Mouse (Mus musculus): ENCODE results near the gene Cinp. TPM values are rescaled to one million over a fixed set of nuclear protein-coding genes. Genes with fewer than 3 reads are reported as not detected.
A peak's percentile ranks its signal among the peaks of the same experiment; 100 is the strongest.

Cinp gene
- polyA plus RNA-seq, 2 experiments = 42.9 to 68.2 TPM

DNA sequence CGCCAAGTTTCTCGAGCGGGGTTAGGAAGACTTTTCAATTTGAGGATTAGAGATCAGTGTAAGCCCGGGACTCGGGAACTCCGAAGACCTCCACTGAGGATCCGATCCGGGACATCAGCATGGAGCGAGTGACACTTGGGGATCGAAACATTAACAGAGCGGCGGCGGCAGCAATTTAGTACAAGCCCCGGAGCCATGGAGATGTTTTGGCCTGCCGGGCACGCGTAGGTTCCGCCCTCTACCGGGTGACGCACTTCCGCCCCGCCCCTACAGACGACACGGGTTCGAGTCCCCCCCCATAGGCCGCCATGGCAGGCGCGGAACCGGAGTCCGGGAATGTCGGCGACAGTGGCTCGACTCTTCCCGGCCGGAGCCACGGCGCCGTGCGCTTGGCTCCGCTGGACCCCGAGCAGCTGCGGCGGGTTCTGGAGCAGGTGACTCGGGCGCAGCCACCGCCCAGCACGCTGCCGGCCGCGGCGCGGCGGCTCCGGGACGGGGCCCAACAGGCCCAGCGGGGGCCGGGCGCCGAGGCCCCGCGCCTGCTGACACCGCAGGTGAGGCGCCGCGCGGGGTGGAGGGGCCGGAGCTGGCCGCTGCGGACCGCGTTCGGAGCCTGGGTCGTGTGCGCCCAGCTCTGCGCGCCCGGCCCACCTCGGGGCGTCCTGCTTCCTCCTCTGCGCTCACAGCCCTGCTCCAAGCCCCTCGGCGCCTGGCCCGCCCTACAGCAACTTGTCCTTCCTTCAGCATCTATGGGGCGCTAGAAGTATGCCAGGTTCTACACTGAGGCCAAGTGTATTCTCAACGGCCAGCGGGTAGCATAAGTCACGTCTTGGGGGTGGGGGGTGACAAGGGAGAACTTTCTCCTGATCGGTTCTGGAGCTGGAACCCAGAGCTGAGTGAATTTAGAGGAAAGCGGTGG is 38.7 kb downstream of the Cinp start, which contains the start of gene Zfp839:
Gene Zfp839 (plus strand): TSS at position 244 of the 919 bp plus-strand sequence.
- peak in 1 of 3 experiments; percentile 56 for DNase-seq (ENCODE audit: low read depth in 3 of 3, low spot score in 3 of 3)
- Histone ChIP-seq H3K4me1 (replicated peaks; ENCODE audit: control insufficient read depth in 2 of 2, insufficient read depth in 2 of 2, low read length in 1 of 2) (peaks cover 21 to 26% of the 10 kb centered on the region in 2 experiments), H3K4me3 (ENCODE audit: insufficient read depth in 1 of 2, low read depth in 2 of 2, low read length in 2 of 2) (peak within 1 kb of the TSS; percentile 81 to 89), H3K9ac (replicated peaks) (peak within 1 kb of the TSS; percentile 83), H3K9me3 (ENCODE audit: control insufficient read depth, low read length) (no peaks in the 10 kb centered on the region), H3K27ac (peak within 1 kb of the TSS; percentile 3), H3K36me3 (replicated peaks; ENCODE audit: control insufficient read depth, insufficient read depth, low read depth) (no peaks in the 10 kb centered on the region), H3K4me2 (ENCODE audit: low read depth) (peak within 1 kb of the TSS; percentile 65), H3K27me3 (ENCODE audit: control insufficient read depth, insufficient read depth, low read length) (no peaks in the 10 kb centered on the region)
- TF ChIP-seq CTCF (IDR thresholded peaks at IDR 0.05; ENCODE audit: low read depth) = 0 out of 2 replicates have a peak, but pooled peaks have one; percentile 9
- TF ChIP-seq EP300 (IDR thresholded peaks at IDR 0.05; ENCODE audit: low read depth) = no peak
- peak; percentile 68 for ATAC-seq (ENCODE audit: insufficient read depth)
- under 1% methylated on average over 89 of the region's 89 CpGs for WGBS (ENCODE audit: insufficient replicate concordance)

DNA sequence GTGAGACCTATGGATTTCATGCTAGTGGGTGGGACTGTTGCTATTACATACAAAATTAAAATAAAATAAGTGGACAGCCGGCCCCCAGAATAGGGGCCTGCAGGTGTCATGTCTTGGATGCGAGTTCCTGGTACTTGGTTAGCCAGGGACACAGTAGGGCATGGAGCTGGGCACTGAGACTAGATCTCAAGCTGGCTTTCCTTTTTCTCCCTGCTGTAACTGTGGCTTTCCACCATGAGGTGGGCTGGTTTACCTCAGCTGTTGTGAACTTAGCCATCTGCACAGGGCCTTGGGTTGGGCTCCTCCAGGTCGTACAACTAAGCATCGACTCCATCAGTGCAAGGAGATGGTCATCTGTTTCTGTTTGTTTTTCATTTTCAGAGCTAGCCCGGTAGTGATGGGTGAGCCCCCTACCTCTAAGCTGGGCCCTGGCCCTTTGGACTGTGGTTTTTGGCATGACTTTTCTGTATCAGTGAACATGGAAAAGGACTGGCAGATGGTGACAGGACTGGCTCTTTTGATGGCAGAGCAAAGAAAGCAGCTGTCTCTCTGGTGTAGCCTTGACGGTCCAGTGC is 42.7 kb downstream of the Cinp start:
- 76% methylated on average over 6 of the region's 6 CpGs for WGBS (ENCODE audit: insufficient replicate concordance)
- H3K4me3 ChIP-seq (ENCODE audit: insufficient read depth in 1 of 2, low read depth in 2 of 2, low read length in 2 of 2) = peak overlapping the region; percentile 62 to 68

DNA sequence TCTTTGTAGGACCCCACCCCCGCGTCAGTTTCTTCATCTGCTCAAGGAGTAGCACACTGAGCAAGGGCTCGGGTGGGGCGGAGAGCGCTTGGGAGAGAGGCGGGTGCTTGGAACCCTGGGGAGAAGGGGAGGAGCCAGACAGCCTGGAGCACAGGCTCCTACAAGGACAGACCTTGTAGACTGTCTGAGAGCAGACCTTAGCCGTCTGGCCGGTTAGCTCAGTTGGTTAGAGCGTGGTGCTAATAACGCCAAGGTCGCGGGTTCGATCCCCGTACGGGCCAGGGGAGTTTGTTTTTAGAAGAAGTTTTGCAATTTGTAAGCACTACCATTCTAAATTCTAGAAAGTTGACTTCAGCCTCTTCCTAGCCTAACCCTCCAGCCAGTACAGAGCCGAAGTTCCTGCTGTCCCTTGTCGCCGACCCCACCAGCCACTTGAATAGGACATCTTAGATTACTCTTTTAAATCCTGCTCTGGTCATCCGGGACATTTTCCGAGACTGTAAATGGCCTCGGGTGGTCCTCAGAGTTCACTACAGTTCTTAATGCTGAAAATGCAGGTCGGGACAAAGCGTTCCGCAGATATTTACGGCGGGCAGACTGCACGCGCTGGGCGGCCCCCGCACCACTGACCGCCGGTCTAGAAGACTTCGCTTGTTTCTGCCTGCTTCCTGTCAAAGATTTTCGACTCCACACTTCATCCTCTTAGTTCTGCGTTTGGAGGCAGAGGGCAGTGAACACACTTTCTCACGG is 43.6 kb downstream of the Cinp start:
- Histone ChIP-seq H3K27ac (peak overlapping the region; percentile 59), H3K4me3 (ENCODE audit: insufficient read depth in 1 of 2, low read depth in 2 of 2, low read length in 2 of 2) (peak overlapping the region; percentile 62 to 68), H3K4me1 (replicated peaks; ENCODE audit: control insufficient read depth in 2 of 2, insufficient read depth in 2 of 2, low read length in 1 of 2) (peaks cover 9% of the 10 kb centered on the region in 2 experiments), H3K36me3 (replicated peaks; ENCODE audit: control insufficient read depth, insufficient read depth, low read depth) (no peaks in the 10 kb centered on the region), H3K27me3 (ENCODE audit: control insufficient read depth, insufficient read depth, low read length) (no peaks in the 10 kb centered on the region), H3K4me2 (ENCODE audit: low read depth) (peak overlapping the region; percentile 99), H3K9me3 (ENCODE audit: control insufficient read depth, low read length) (no peaks in the 10 kb centered on the region), H3K9ac (replicated peaks) (peak overlapping the region; percentile 75)
- DNase-seq (ENCODE audit: low read depth in 3 of 3, low spot score in 3 of 3) (peak; percentile 92 to 94 (median 92)), ATAC-seq (ENCODE audit: insufficient read depth) (peak; percentile 90)
- WGBS (ENCODE audit: insufficient replicate concordance) = under 1% methylated on average over 36 of the region's 36 CpGs
- TF ChIP-seq EP300 (IDR thresholded peaks at IDR 0.05; ENCODE audit: low read depth) (peak; percentile 33; the same call in 1 of the 2 replicates), CTCF (IDR thresholded peaks at IDR 0.05; ENCODE audit: low read depth) (no peak)

More for the DNA sequence above, 42.7 kb downstream of the Cinp start:
- Histone ChIP-seq H3K4me1 (replicated peaks; ENCODE audit: control insufficient read depth in 2 of 2, insufficient read depth in 2 of 2, low read length in 1 of 2) (peaks cover 13 to 16% of the 10 kb centered on the region in 2 experiments), H3K27ac (no peak overlapping the region), H3K9ac (replicated peaks) (peak overlapping the region; percentile 71), H3K4me2 (ENCODE audit: low read depth) (peak overlapping the region; percentile 99), H3K27me3 (ENCODE audit: control insufficient read depth, insufficient read depth, low read length) (no peaks in the 10 kb centered on the region), H3K36me3 (replicated peaks; ENCODE audit: control insufficient read depth, insufficient read depth, low read depth) (no peaks in the 10 kb centered on the region), H3K9me3 (ENCODE audit: control insufficient read depth, low read length) (no peaks in the 10 kb centered on the region)
- no peak for TF ChIP-seq CTCF (IDR thresholded peaks at IDR 0.05; ENCODE audit: low read depth)
- no peak for TF ChIP-seq EP300 (IDR thresholded peaks at IDR 0.05; ENCODE audit: low read depth)
- no peak for DNase-seq (ENCODE audit: low read depth in 3 of 3, low spot score in 3 of 3)
- ATAC-seq (ENCODE audit: insufficient read depth) = no peak

DNA sequence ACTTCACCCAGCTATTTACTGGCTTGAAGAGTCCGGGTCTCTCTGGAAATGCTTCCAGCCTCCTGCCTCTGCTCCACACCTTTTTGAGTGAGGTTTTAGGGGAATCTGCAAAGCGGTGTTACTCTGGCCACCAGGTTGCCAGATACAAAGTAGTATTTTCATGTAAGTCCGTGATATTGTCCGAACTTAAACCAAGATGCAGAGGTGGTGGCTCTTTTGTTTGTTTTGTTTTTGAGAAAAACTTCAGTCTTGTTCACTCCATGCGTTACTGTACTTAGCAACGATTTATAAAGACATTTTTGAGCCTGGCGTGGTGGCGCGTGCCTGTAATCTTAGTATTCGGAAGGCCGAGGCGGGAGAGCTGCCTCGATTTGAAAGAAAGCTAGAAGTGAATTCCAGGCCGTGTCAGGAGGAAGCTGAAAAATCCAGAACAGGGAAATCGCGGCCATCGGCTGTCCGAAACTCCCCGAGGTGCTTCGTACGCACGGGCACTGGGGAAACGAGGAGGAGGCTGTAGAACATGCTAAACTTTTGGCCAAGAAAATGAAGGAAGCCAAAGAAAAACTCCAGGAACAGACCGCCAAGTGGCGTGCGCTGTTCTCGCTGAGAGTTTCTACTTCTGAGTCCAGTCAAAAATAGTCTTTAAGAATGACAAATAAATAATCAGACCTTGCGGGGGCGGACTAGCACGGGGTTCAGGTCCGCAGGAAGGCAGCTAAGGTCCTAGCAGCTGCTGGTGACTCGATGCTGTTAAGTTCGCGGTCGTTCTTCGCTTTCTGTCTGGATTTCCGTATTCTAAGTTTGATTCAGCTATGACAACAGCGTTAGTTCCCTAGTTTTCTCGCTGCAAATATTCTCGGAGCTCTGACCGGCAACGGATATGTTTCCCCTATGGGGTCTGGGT is 44.5 kb downstream of the Cinp start:
- Histone ChIP-seq H3K27ac (peak overlapping the region; percentile 53), H3K4me3 (ENCODE audit: insufficient read depth in 1 of 2, low read depth in 2 of 2, low read length in 2 of 2) (peak overlapping the region; percentile 62 to 68), H3K9ac (replicated peaks) (peak overlapping the region; percentile 75), H3K9me3 (ENCODE audit: control insufficient read depth, low read length) (no peaks in the 10 kb centered on the region), H3K4me1 (replicated peaks; ENCODE audit: control insufficient read depth in 2 of 2, insufficient read depth in 2 of 2, low read length in 1 of 2) (peaks cover 7 to 9% of the 10 kb centered on the region in 2 experiments), H3K27me3 (ENCODE audit: control insufficient read depth, insufficient read depth, low read length) (peaks cover 6% of the 10 kb centered on the region), H3K36me3 (replicated peaks; ENCODE audit: control insufficient read depth, insufficient read depth, low read depth) (no peaks in the 10 kb centered on the region), H3K4me2 (ENCODE audit: low read depth) (peak overlapping the region; percentile 99)
- TF ChIP-seq EP300 (IDR thresholded peaks at IDR 0.05; ENCODE audit: low read depth) = no peak
- TF ChIP-seq CTCF (IDR thresholded peaks at IDR 0.05; ENCODE audit: low read depth) = no peak
- WGBS (ENCODE audit: insufficient replicate concordance) = under 1% methylated on average over 42 of the region's 42 CpGs
- DNase-seq (ENCODE audit: low read depth in 3 of 3, low spot score in 3 of 3) = peak in 1 of 3 experiments; percentile 28
- ATAC-seq (ENCODE audit: insufficient read depth) = peak; percentile 59
